Mouse (Mus musculus): ENCODE results near the gene Aptx. TPM values are rescaled to one million over a fixed set of nuclear protein-coding genes. Genes with fewer than 3 reads are reported as not detected.

Gene Aptx
- polyA plus RNA-seq, 1 experiment from 2014 or later = 21.4 TPM

DNA sequence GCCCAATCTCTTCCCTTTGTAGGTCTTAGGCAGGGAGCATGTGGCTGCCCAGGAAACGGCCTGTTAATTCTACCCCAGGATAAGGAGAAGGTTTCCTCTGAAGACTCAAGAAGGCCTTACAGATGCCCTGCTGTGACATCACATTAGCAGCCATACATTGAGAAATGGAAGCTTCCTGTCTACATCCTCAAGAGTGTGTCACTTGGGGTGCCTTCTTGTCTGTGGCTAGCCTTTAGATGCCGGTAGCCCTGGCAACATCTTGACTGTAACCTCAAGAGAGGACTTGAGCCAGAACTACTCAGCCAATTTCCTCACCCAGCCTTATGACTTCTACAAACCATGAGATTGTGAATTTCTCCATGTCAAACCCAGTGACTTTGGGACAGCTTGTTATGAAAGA lies 51.9 kb downstream of the Aptx start:
- H3K27me3 ChIP-seq (replicated peaks) = no peaks in the 10 kb centered on the region
- H3K9me3 ChIP-seq = no peaks in the 10 kb centered on the region
- ATAC-seq = no peak
- 89% methylated on average over 2 of the region's 2 CpGs for WGBS
- no peaks in the 10 kb centered on the region for H3K4me1 ChIP-seq (replicated peaks)
- no peak overlapping the region for H3K4me2 ChIP-seq (replicated peaks)
- H3K36me3 ChIP-seq = no peaks in the 10 kb centered on the region
- H3K27ac ChIP-seq = no peak overlapping the region
- H3K9ac ChIP-seq = no peak overlapping the region
- H3K4me3 ChIP-seq (replicated peaks) = no peak overlapping the region

DNA sequence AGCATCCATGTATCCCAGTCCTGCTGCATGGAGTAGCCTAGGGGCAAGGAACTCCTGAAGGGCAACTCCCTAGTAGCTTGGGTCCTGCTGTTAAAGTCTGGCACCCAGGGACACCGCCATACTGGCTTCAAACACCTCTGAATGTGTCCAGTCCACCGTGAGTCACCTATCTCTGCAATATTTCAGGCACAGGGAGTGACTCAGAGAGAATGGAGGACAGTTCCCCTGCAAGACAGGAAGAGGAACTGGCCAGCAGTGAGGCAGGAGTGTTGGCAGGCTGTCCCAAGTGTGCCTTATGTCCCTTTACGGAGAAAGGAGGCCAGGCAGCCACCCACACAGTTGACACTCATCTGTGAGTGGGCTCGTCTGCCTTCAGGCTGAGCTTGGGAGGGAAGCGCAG lies 53.9 kb downstream of the Aptx start:
- Histone ChIP-seq H3K36me3 (no peaks in the 10 kb centered on the region), H3K27ac (no peak overlapping the region), H3K9me3 (no peaks in the 10 kb centered on the region), H3K9ac (no peak overlapping the region), H3K4me3 (replicated peaks) (no peak overlapping the region), H3K27me3 (replicated peaks) (no peaks in the 10 kb centered on the region), H3K4me1 (replicated peaks) (no peaks in the 10 kb centered on the region), H3K4me2 (replicated peaks) (no peak overlapping the region)
- WGBS = 78% methylated on average over 5 of the region's 5 CpGs
- ATAC-seq = no peak

DNA sequence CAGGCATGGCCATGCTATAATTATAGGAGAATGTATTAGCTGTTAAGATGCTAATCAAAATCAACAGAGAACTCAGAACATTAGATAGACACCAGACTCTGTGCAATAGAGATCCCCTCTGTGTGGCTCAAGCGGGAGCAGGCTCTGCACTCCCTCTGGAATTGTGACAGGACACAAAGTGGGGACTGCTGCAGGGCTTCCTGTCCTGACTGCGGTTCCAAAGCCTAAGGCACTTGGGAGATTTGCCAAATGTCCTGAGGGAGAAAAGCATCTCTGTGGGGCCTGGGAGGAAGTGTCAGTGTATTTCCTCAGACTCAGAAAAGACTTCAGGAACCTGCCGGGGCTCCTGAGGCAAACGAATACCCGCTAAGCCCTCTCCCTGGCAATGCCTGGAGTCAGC lies 59.4 kb downstream of the Aptx start:
- H3K27ac ChIP-seq = no peak overlapping the region
- H3K27me3 ChIP-seq (replicated peaks) = no peaks in the 10 kb centered on the region
- no peak overlapping the region for H3K4me2 ChIP-seq (replicated peaks)
- no peak overlapping the region for H3K4me3 ChIP-seq (replicated peaks)
- H3K9ac ChIP-seq = no peak overlapping the region
- H3K36me3 ChIP-seq = no peaks in the 10 kb centered on the region
- ATAC-seq = no peak
- H3K4me1 ChIP-seq (replicated peaks) = 0 out of 2 replicates have a peak, but pooled peaks cover 4% of the 10 kb centered on the region
- no peaks in the 10 kb centered on the region for H3K9me3 ChIP-seq
- WGBS = 45% methylated on average over 5 of the region's 5 CpGs

DNA sequence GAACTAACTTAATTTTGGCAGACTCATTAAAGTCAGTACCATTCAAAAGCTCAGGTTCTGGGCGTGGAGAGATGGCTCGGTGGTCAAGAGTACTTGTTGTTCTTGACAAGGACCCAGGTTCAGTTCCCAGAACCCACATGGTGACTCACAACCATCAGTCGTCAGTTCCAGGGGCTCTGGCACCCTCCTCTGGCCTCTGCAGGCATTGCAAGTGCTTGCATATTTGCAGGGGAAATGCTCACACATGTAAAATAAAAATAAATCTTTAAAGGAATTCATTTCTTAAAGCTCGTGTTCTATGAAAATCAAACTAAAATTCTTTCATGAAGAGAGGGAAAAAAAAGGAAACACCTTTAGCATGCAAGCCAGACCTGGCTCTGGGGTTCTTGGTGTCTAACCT lies 62.0 kb downstream of the Aptx start:
- H3K27ac ChIP-seq = no peak overlapping the region
- no peaks in the 10 kb centered on the region for H3K27me3 ChIP-seq (replicated peaks)
- H3K9ac ChIP-seq = no peak overlapping the region
- H3K36me3 ChIP-seq = no peaks in the 10 kb centered on the region
- H3K4me2 ChIP-seq (replicated peaks) = no peak overlapping the region
- H3K9me3 ChIP-seq = no peaks in the 10 kb centered on the region
- ATAC-seq = no peak
- 89% methylated on average over 4 of the region's 4 CpGs for WGBS
- H3K4me3 ChIP-seq (replicated peaks) = no peak overlapping the region
- H3K4me1 ChIP-seq (replicated peaks) = 0 out of 2 replicates have a peak, but pooled peaks cover 4% of the 10 kb centered on the region

MicroRNAs encoded within 50 kb of the gene (microRNA counts, 519-probe panel; counts per million panel counts)
- microRNA mmu-miR-207 = 2,026 counts per million, percentile 46 among the panel's probes with 10 or more counts

Other genes with a start within 250 kb of the Aptx start
- 1.0 and 1.5 TPM in 2 replicates for gene Tmem215, start 231.0 kb downstream of the Aptx start, polyA plus RNA-seq (2015; fragmentation: Nextera tagmentation; extraction: Ambion mirVana)
- gene Dnaja1, start 19.0 kb upstream of the Aptx start, polyA plus RNA-seq (2015; fragmentation: Nextera tagmentation; extraction: Ambion mirVana) = 335 and 379 TPM in 2 replicates
- gene Smu1, start 54.7 kb upstream of the Aptx start, polyA plus RNA-seq (2015; fragmentation: Nextera tagmentation; extraction: Ambion mirVana) = 147 and 149 TPM in 2 replicates
- 30.2 and 33.2 TPM in 2 replicates for gene B4galt1, start 150.8 kb upstream of the Aptx start, polyA plus RNA-seq (2015; fragmentation: Nextera tagmentation; extraction: Ambion mirVana)
- gene Spink4, start 216.9 kb upstream of the Aptx start, polyA plus RNA-seq (2015; fragmentation: Nextera tagmentation; extraction: Ambion mirVana) = 309 and 393 TPM in 2 replicates
- 172 and 190 TPM in 2 replicates for gene Bag1, start 245.1 kb upstream of the Aptx start, polyA plus RNA-seq (2015; fragmentation: Nextera tagmentation; extraction: Ambion mirVana)
- gene Chmp5, start 245.2 kb upstream of the Aptx start, polyA plus RNA-seq (2015; fragmentation: Nextera tagmentation; extraction: Ambion mirVana) = 100 and 110 TPM in 2 replicates